Comparison of ENCODE assay signal across 13 mouse cellular contexts in genomic region chr10:119705348-119705747, GRCm38 (mm10).
A peak's percentile ranks its signal among the peaks of the same experiment; 100 is the strongest.
DNase-seq lines count a peak whose midpoint lies in the region; ATAC-seq lines count a peak whose summit lies in the region.
"Had no signal": no experiment of that assay in that cellular context is flagged by ENCODE, and none has a peak within 500 bp of the region (broad histone marks: within the 10 kb centered on the region; RNA-seq: fewer than 3 reads in every experiment).

No protein-coding gene starts in this region.

- 55% methylated on average over 4 of the region's 4 CpGs for WGBS in kidney, embryonic 15.5 days

- no peaks in the 10 kb centered on the region for H3K36me3 ChIP-seq in kidney, embryonic 15.5 days
- H3K36me3 ChIP-seq: forebrain, embryonic 10.5 days; heart, embryonic 15.5 days had no signal

- H3K4me2 ChIP-seq in kidney, embryonic 15.5 days = no peak overlapping the region
- H3K4me2 ChIP-seq: heart, embryonic 15.5 days had no signal

- no peaks in the 10 kb centered on the region for H3K9me3 ChIP-seq in kidney, embryonic 15.5 days (replicated peaks)
- H3K9me3 ChIP-seq: heart, embryonic 15.5 days; midbrain, embryonic 10.5 days had no signal

- no peaks in the 10 kb centered on the region for H3K4me1 ChIP-seq in kidney, embryonic 15.5 days
- H3K4me1 ChIP-seq: forebrain, embryonic 10.5 days; heart, embryonic 15.5 days; midbrain, embryonic 10.5 days had no signal

- DNase-seq in kidney, adult 18-20 months = peak; percentile 24
- DNase-seq in 416B (ENCODE audit: low read depth) (peak; percentile 24), R1 (ENCODE audit: low read depth, low spot score) (peak; percentile 63)
- peak; percentile 43 for DNase-seq in kidney, postnatal 14 days
- no peak for DNase-seq in left cerebral cortex, adult 9 months (ENCODE audit: low spot score in 2 of 2)
- no peak for DNase-seq in frontal cortex, adult 2 months (ENCODE audit: extremely low spot score in 1 of 2, low spot score in 1 of 2)
- no peak for DNase-seq in urinary bladder, postnatal 4 days (ENCODE audit: low spot score in 2 of 2)
- DNase-seq: cerebellum, adult 2 months had no signal

- H3K27ac ChIP-seq in kidney, embryonic 15.5 days = no peak overlapping the region
- H3K27ac ChIP-seq: forebrain, embryonic 10.5 days; heart, embryonic 15.5 days; midbrain, embryonic 10.5 days had no signal

- no peak overlapping the region for H3K9ac ChIP-seq in kidney, embryonic 15.5 days
- H3K9ac ChIP-seq: heart, embryonic 15.5 days had no signal

- H3K27me3 ChIP-seq in kidney, embryonic 15.5 days = no peaks in the 10 kb centered on the region
- H3K27me3 ChIP-seq: heart, embryonic 15.5 days; Patski had no signal

- ATAC-seq in kidney, embryonic 15.5 days (replicated peaks; ENCODE audit: low FRiP score) = no peak
- ATAC-seq: Patski had no signal

- no peak overlapping the region for H3K4me3 ChIP-seq in kidney, embryonic 15.5 days (replicated peaks)
- H3K4me3 ChIP-seq: forebrain, embryonic 10.5 days; heart, embryonic 15.5 days; midbrain, embryonic 10.5 days had no signal

Comparison
In these comparisons a context has a peak if more than half of its experiments do, and no peak if none do; other contexts are left out.
1. DNase-seq: peak in kidney, adult 18-20 months (single experiment), 416B (single experiment), R1 (single experiment) and kidney, postnatal 14 days (single experiment); none in left cerebral cortex, adult 9 months (0 of 2), frontal cortex, adult 2 months (0 of 2) and urinary bladder, postnatal 4 days (0 of 2).